Mouse (Mus musculus) frontal cortex, postnatal 25 days (tissue): ENCODE results near the gene Tmem59l.

Source experiments
- DNase-seq, 2 experiments: peaks; one replicate each; pipeline ENCODE4 v3.0.0; 2022; ENCODE audit warnings: low spot score in 2 of 2

The Tmem59l gene

GRCm38 (mm10) chr8:70488931-70489470 is 1.8 kb upstream of the Tmem59l start:
- DNase-seq: no peak

GRCm38 (mm10) chr8:70487993-70488796 is 1.0 kb upstream of the Tmem59l start:
- DNase-seq: no peak

- DNase-seq: no peak
Measured at GRCm38 (mm10) chr8:70486191-70486681, 922 bp downstream of the Tmem59l start.

- DNase-seq: no peak
Measured at GRCm38 (mm10) chr8:70482943-70483342, 4.2 kb downstream of the Tmem59l start.

GRCm38 (mm10) chr8:70481908-70482307 is 5.2 kb downstream of the Tmem59l start:
- no peak for DNase-seq

- DNase-seq: no peak
Measured at GRCm38 (mm10) chr8:70477269-70477982, 9.7 kb downstream of the Tmem59l start.

GRCm38 (mm10) chr8:70476333-70477268 is 10.6 kb downstream of the Tmem59l start, which contains the start of gene Klhl26:
Klhl26 (minus strand) TSS chr8:70476968.
- peak; percentile 72 to 84 for DNase-seq

GRCm38 (mm10) chr8:70471856-70472255 is 15.3 kb downstream of the Tmem59l start:
- no peak for DNase-seq

GRCm38 (mm10) chr8:70469938-70470337 is 17.2 kb downstream of the Tmem59l start:
- DNase-seq: no peak

- DNase-seq: no peak
Measured at GRCm38 (mm10) chr8:70469295-70469916, 17.8 kb downstream of the Tmem59l start.

- DNase-seq: no peak
Measured at GRCm38 (mm10) chr8:70468733-70469132, 18.4 kb downstream of the Tmem59l start.

- no peak for DNase-seq
Measured at GRCm38 (mm10) chr8:70467907-70468306, 19.3 kb downstream of the Tmem59l start.

GRCm38 (mm10) chr8:70467229-70467725 is 19.9 kb downstream of the Tmem59l start:
- no peak for DNase-seq

GRCm38 (mm10) chr8:70466771-70467170 is 20.4 kb downstream of the Tmem59l start:
- no peak for DNase-seq

- DNase-seq: no peak
Measured at GRCm38 (mm10) chr8:70466305-70466704, 20.9 kb downstream of the Tmem59l start.

- no peak for DNase-seq
Measured at GRCm38 (mm10) chr8:70465701-70466100, 21.5 kb downstream of the Tmem59l start.

GRCm38 (mm10) chr8:70464162-70464561 is 23.0 kb downstream of the Tmem59l start:
- no peak for DNase-seq

GRCm38 (mm10) chr8:70463306-70463705 is 23.9 kb downstream of the Tmem59l start:
- no peak for DNase-seq

- no peak for DNase-seq
Measured at GRCm38 (mm10) chr8:70462516-70462813, 24.7 kb downstream of the Tmem59l start.

- DNase-seq: no peak
Measured at GRCm38 (mm10) chr8:70461765-70462515, 25.2 kb downstream of the Tmem59l start.
